ENCODE assay signal across 8 mouse cellular contexts in the genomic region with DNA sequence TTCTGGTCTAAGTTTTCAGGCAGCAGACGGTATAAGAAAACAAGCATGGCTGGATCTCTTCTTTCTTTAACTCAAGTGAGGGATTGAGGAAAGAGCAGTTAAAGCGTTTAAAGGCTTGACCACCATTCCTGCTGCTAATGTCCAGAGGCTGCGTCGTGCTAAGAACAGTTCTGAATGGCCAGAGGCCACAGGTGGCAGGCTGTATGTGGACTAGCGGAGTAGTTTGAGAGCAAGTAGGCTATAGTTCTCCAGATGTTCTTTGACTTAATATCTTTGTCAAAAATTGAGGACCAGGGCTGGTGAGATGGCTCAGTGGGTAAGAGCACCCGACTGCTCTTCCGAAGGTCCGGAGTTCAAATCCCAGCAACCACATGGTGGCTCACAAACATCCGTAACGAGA. TPM values are rescaled to one million over a fixed set of nuclear protein-coding genes. Genes with fewer than 3 reads are reported as not detected.
DNase-seq lines count a peak whose midpoint lies in the region; ATAC-seq and TF ChIP-seq lines count a peak whose summit lies in the region.

No protein-coding gene starts in this region.

- no peak for TF ChIP-seq CTCF in heart, adult 2 months (IDR thresholded peaks at IDR 0.05)

- no peak overlapping the region for H3K27ac ChIP-seq in heart, embryonic 11.5 days (ENCODE audit: low read depth, low read length)
- H3K27ac ChIP-seq in heart, adult 2 months = no peak overlapping the region
- H3K27ac ChIP-seq in hindbrain, embryonic 10.5 days = no peak overlapping the region
- peak overlapping the region; percentile 85 for H3K27ac ChIP-seq in liver, embryonic 15.5 days (replicated peaks)

- H3K9ac ChIP-seq in heart, embryonic 11.5 days (ENCODE audit: low read depth, low read length) = peak overlapping the region; percentile 93; the same call in 1 of the 2 replicates
- H3K9ac ChIP-seq in heart, adult 2 months (ENCODE audit: low read depth, low read length) = no peak overlapping the region
- H3K9ac ChIP-seq in liver, embryonic 15.5 days = peak overlapping the region; percentile 78

- H3K27me3 ChIP-seq in heart, embryonic 11.5 days (ENCODE audit: control insufficient read depth, insufficient read depth, low read length) = no peaks in the 10 kb centered on the region
- no peaks in the 10 kb centered on the region for H3K27me3 ChIP-seq in heart, adult 2 months (ENCODE audit: control insufficient read depth, insufficient read depth, low read length)
- H3K27me3 ChIP-seq in hindbrain, embryonic 10.5 days (ENCODE audit: insufficient read depth, poor library complexity, severe bottlenecking) = 0 out of 2 replicates have a peak, but pooled peaks cover 2% of the 10 kb centered on the region
- H3K27me3 ChIP-seq in liver, embryonic 15.5 days = peaks cover 14% of the 10 kb centered on the region

- intact Hi-C loops in heart, adult 2 months (cut with DNase I) = no loop called here

- peaks cover 28% of the 10 kb centered on the region for H3K4me1 ChIP-seq in heart, embryonic 11.5 days (ENCODE audit: control insufficient read depth, insufficient read depth, low read length)
- peaks cover 5% of the 10 kb centered on the region for H3K4me1 ChIP-seq in heart, adult 2 months (ENCODE audit: control insufficient read depth, insufficient read depth, low read length)
- peaks cover 45% of the 10 kb centered on the region for H3K4me1 ChIP-seq in hindbrain, embryonic 10.5 days (replicated peaks)
- peaks cover 69% of the 10 kb centered on the region for H3K4me1 ChIP-seq in liver, embryonic 15.5 days (replicated peaks)

- no peaks in the 10 kb centered on the region for H3K36me3 ChIP-seq in heart, embryonic 11.5 days (ENCODE audit: control insufficient read depth, insufficient read depth, low read length)
- no peaks in the 10 kb centered on the region for H3K36me3 ChIP-seq in heart, adult 2 months (ENCODE audit: control insufficient read depth, insufficient read depth, low read length)
- H3K36me3 ChIP-seq in hindbrain, embryonic 10.5 days = peaks cover 9% of the 10 kb centered on the region
- H3K36me3 ChIP-seq in liver, embryonic 15.5 days (replicated peaks) = no peaks in the 10 kb centered on the region

- no peak for ATAC-seq in heart, embryonic 11.5 days (replicated peaks; ENCODE audit: insufficient number of reproducible peaks, low FRiP score, low TSS enrichment)
- no peak for ATAC-seq in liver, embryonic 15.5 days (ENCODE audit: insufficient read depth)

- H3K4me2 ChIP-seq in heart, embryonic 11.5 days = peak overlapping the region; percentile 91
- peak overlapping the region; percentile 99 for H3K4me2 ChIP-seq in liver, embryonic 15.5 days

- no peak for DNase-seq in heart, adult 2 months
- DNase-seq in 416B (ENCODE audit: low read depth) = peak; percentile 60
- DNase-seq in hindbrain, embryonic 10.5 days (ENCODE audit: low spot score) = no peak
- no peak for DNase-seq in adrenal gland, postnatal 10 days
- DNase-seq in urinary bladder, postnatal 4 days (ENCODE audit: low spot score in 2 of 2) = no peak
- no peak for DNase-seq in adrenal gland, adult 2 months

- TF ChIP-seq POLR2A in heart, adult 2 months (IDR thresholded peaks at IDR 0.05; ENCODE audit: insufficient read depth, low read depth, low read length) = no peak

- H3K9me3 ChIP-seq in heart, embryonic 11.5 days (replicated peaks; ENCODE audit: control insufficient read depth, low read length) = no peaks in the 10 kb centered on the region
- H3K9me3 ChIP-seq in hindbrain, embryonic 10.5 days = no peaks in the 10 kb centered on the region
- no peaks in the 10 kb centered on the region for H3K9me3 ChIP-seq in liver, embryonic 15.5 days (replicated peaks)

- 65% methylated on average over 10 of the region's 10 CpGs for WGBS in heart, embryonic 11.5 days (ENCODE audit: insufficient replicate concordance)
- 84% methylated on average over 10 of the region's 10 CpGs for WGBS in heart, adult 2 months
- WGBS in hindbrain, embryonic 10.5 days = 66% methylated on average over 10 of the region's 10 CpGs
- 69% methylated on average over 10 of the region's 10 CpGs for WGBS in liver, embryonic 15.5 days (ENCODE audit: insufficient replicate concordance)

- peak overlapping the region; percentile 92 for H3K4me3 ChIP-seq in heart, embryonic 11.5 days (ENCODE audit: low read depth, low read length)
- H3K4me3 ChIP-seq in heart, adult 2 months = no peak overlapping the region
- peak overlapping the region; percentile 93 for H3K4me3 ChIP-seq in hindbrain, embryonic 10.5 days
- H3K4me3 ChIP-seq in liver, embryonic 15.5 days (replicated peaks) = peak overlapping the region; percentile 78

- TF ChIP-seq EP300 in heart, adult 2 months (IDR thresholded peaks at IDR 0.05; ENCODE audit: insufficient read depth, low read depth, low read length) = no peak

- H3K79me2 ChIP-seq in heart, adult 2 months (replicated peaks; ENCODE audit: control insufficient read depth, insufficient read depth, low read length) = no peaks in the 10 kb centered on the region

RNA-seq across cellular contexts. Expression of gene Chsy1, which starts 1.9 kb away (rescaled TPM):
- 24.1 and 29.0 TPM in 2 replicates for polyA plus RNA-seq in heart, embryonic 11.5 days (2014; fragmentation: Nextera tagmentation; extraction: Ambion mirVana)
- 10 to 100 TPM; 12.3 to 13.4 TPM for total RNA-seq in heart, adult 2 months (2021)
- 4.8 and 7.5 TPM in 2 replicates for polyA plus RNA-seq in heart, adult 2 months (2012; rRNA removed)
- 9.6 and 11.2 TPM in 2 replicates for polyA plus RNA-seq in hindbrain, embryonic 10.5 days (2016; fragmentation: Nextera tagmentation; extraction: Ambion mirVana)
- 6.2 and 6.3 TPM in 2 replicates for polyA plus RNA-seq in liver, embryonic 15.5 days (2015; fragmentation: Nextera tagmentation; extraction: Ambion mirVana)
- total RNA-seq in adrenal gland, postnatal 10 days (2021) = 10 to 100 TPM; 19.7 to 20.1 TPM
- total RNA-seq in adrenal gland, adult 2 months (2021) = 10 to 100 TPM; 12.6 to 17.0 TPM
- polyA plus RNA-seq in adrenal gland, adult 2 months (2012; rRNA removed) = 3.2 and 4.1 TPM in 2 replicates

RNA-seq across cellular contexts. Expression of gene Selenos, which starts 31.8 kb away (rescaled TPM):
- polyA plus RNA-seq in heart, embryonic 11.5 days (2014; fragmentation: Nextera tagmentation; extraction: Ambion mirVana) = 76.4 and 85.5 TPM in 2 replicates
- 10 to 100 TPM; 34.1 to 43.7 TPM for total RNA-seq in heart, adult 2 months (2021)
- polyA plus RNA-seq in heart, adult 2 months (2012; rRNA removed) = 32.5 and 43.5 TPM in 2 replicates
- polyA plus RNA-seq in hindbrain, embryonic 10.5 days (2016; fragmentation: Nextera tagmentation; extraction: Ambion mirVana) = 90.0 and 94.0 TPM in 2 replicates
- 63.2 and 65.4 TPM in 2 replicates for polyA plus RNA-seq in liver, embryonic 15.5 days (2015; fragmentation: Nextera tagmentation; extraction: Ambion mirVana)
- 10 to 100 TPM; 65.2 to 79.5 TPM for total RNA-seq in adrenal gland, postnatal 10 days (2021)
- 100 to 1,000 TPM in 1 of 2 experiments, 10 to 100 TPM in 1; 79.6 to 100 TPM for total RNA-seq in adrenal gland, adult 2 months (2021)
- polyA plus RNA-seq in adrenal gland, adult 2 months (2012; rRNA removed) = 163 and 188 TPM in 2 replicates

RNA-seq across cellular contexts. Expression of gene Snrpa1, which starts 52.4 kb away (rescaled TPM):
- 127 and 128 TPM in 2 replicates for polyA plus RNA-seq in heart, embryonic 11.5 days (2014; fragmentation: Nextera tagmentation; extraction: Ambion mirVana)
- 10 to 100 TPM; 21.7 to 22.3 TPM for total RNA-seq in heart, adult 2 months (2021)
- polyA plus RNA-seq in heart, adult 2 months (2012; rRNA removed) = 9.3 and 17.8 TPM in 2 replicates
- 236 and 247 TPM in 2 replicates for polyA plus RNA-seq in hindbrain, embryonic 10.5 days (2016; fragmentation: Nextera tagmentation; extraction: Ambion mirVana)
- 75.1 and 77.3 TPM in 2 replicates for polyA plus RNA-seq in liver, embryonic 15.5 days (2015; fragmentation: Nextera tagmentation; extraction: Ambion mirVana)
- total RNA-seq in adrenal gland, postnatal 10 days (2021) = 10 to 100 TPM; 38.6 to 43.8 TPM
- total RNA-seq in adrenal gland, adult 2 months (2021) = 10 to 100 TPM; 29.9 to 32.6 TPM
- 1.1 and 3.3 TPM in 2 replicates for polyA plus RNA-seq in adrenal gland, adult 2 months (2012; rRNA removed)
